Comparison of ENCODE assay signal across 9 mouse cellular contexts in genomic region chr1:121601084-121601483, GRCm38 (mm10). TPM values are rescaled to one million over a fixed set of nuclear protein-coding genes. Genes with fewer than 3 reads are reported as not detected.
A peak's percentile ranks its signal among the peaks of the same experiment; 100 is the strongest.
DNase-seq lines count a peak whose midpoint lies in the region; ATAC-seq and TF ChIP-seq lines count a peak whose summit lies in the region.
"Had no signal": no experiment of that assay in that cellular context is flagged by ENCODE, and none has a peak within 500 bp of the region (broad histone marks: within the 10 kb centered on the region; RNA-seq: fewer than 3 reads in every experiment).

No protein-coding gene starts in this region.

- H3K4me3 ChIP-seq in lung, embryonic 14.5 days (ENCODE audit: low read depth, low read length), result no peak overlapping the region
- H3K4me3 ChIP-seq in heart, embryonic 12.5 days, result no peak overlapping the region
- H3K4me3 ChIP-seq: heart, embryonic 13.5 days had no signal

- no peaks in the 10 kb centered on the region for H3K9me3 ChIP-seq in lung, embryonic 14.5 days (ENCODE audit: low read depth, low read length)
- H3K9me3 ChIP-seq in heart, embryonic 12.5 days (replicated peaks), result 0 out of 2 replicates have a peak, but pooled peaks cover 3% of the 10 kb centered on the region
- H3K9me3 ChIP-seq: heart, embryonic 13.5 days had no signal

- no peak overlapping the region for H3K9ac ChIP-seq in lung, embryonic 14.5 days
- H3K9ac ChIP-seq in heart, embryonic 12.5 days, result no peak overlapping the region
- H3K9ac ChIP-seq: heart, embryonic 13.5 days had no signal

- WGBS in lung, embryonic 14.5 days, result 40% methylated on average over 1 of the region's 1 CpGs
- WGBS in heart, embryonic 12.5 days, result 30% methylated on average over 1 of the region's 1 CpGs

- H3K4me1 ChIP-seq in lung, embryonic 14.5 days (ENCODE audit: insufficient read depth), result no peaks in the 10 kb centered on the region
- H3K4me1 ChIP-seq in heart, embryonic 12.5 days (replicated peaks), result no peaks in the 10 kb centered on the region
- H3K4me1 ChIP-seq: heart, embryonic 13.5 days had no signal

- no peak overlapping the region for H3K27ac ChIP-seq in lung, embryonic 14.5 days (ENCODE audit: low read depth)
- no peak overlapping the region for H3K27ac ChIP-seq in heart, embryonic 12.5 days (ENCODE audit: poor library complexity, severe bottlenecking)
- H3K27ac ChIP-seq: heart, embryonic 13.5 days had no signal

- no peaks in the 10 kb centered on the region for H3K36me3 ChIP-seq in lung, embryonic 14.5 days (ENCODE audit: insufficient read depth)
- no peaks in the 10 kb centered on the region for H3K36me3 ChIP-seq in heart, embryonic 12.5 days
- H3K36me3 ChIP-seq: heart, embryonic 13.5 days had no signal

- intact Hi-C loops in gastrocnemius, postnatal 36 days (cut with DNase I), result no loop called here

- no peak overlapping the region for H3K4me2 ChIP-seq in lung, embryonic 14.5 days
- no peak overlapping the region for H3K4me2 ChIP-seq in heart, embryonic 12.5 days
- H3K4me2 ChIP-seq: heart, embryonic 13.5 days had no signal

- H3K27me3 ChIP-seq in lung, embryonic 14.5 days (ENCODE audit: insufficient read depth, low read length), result no peaks in the 10 kb centered on the region
- no peaks in the 10 kb centered on the region for H3K27me3 ChIP-seq in heart, embryonic 12.5 days (replicated peaks)

- peak; percentile 55 for TF ChIP-seq CTCF in lung, embryonic 14.5 days (IDR thresholded peaks at IDR 0.05; ENCODE audit: low read depth)

- peak; percentile 64 to 74 for DNase-seq in cerebellum, postnatal 10 days
- no peak for DNase-seq in cerebellum, adult 9-10 months
- peak; percentile 67 for DNase-seq in lung, embryonic 14.5 days
- no peak for DNase-seq in lung, postnatal 36 days
- DNase-seq in brain, embryonic 18.5 days (ENCODE audit: low read depth, low spot score), result peak; percentile 14
- DNase-seq in mesoderm, embryonic 11.5 days (ENCODE audit: low read depth, low spot score), result peak; percentile 77
- DNase-seq in gastrocnemius, postnatal 36 days, result no peak

- ATAC-seq in lung, embryonic 14.5 days (ENCODE audit: insufficient read depth), result no peak
- ATAC-seq in heart, embryonic 12.5 days (ENCODE audit: insufficient number of reproducible peaks, low FRiP score), result no peak

RNA-seq across cellular contexts. Expression of gene Ddx18, which starts 33.3 kb away (rescaled TPM):
- 68.4 and 69.4 TPM in 2 replicates for polyA plus RNA-seq in lung, embryonic 14.5 days (2014; fragmentation: Nextera tagmentation; extraction: Ambion mirVana)
- polyA plus RNA-seq in heart, embryonic 12.5 days (2016; fragmentation: Nextera tagmentation; extraction: Ambion mirVana), result 46.4 and 47.6 TPM in 2 replicates
- total RNA-seq in gastrocnemius, postnatal 36 days (2021), result 10 to 100 TPM; 11.2 to 15.9 TPM

Comparison
In these comparisons a context has a peak if more than half of its experiments do, and no peak if none do; other contexts are left out.
1. DNase-seq: peak in cerebellum, postnatal 10 days (2 of 2), lung, embryonic 14.5 days (single experiment), brain, embryonic 18.5 days (single experiment) and mesoderm, embryonic 11.5 days (single experiment); none in cerebellum, adult 9-10 months (single experiment), lung, postnatal 36 days (single experiment) and gastrocnemius, postnatal 36 days (0 of 2).